Mouse (Mus musculus) hindbrain, embryonic 16.5 days (tissue): ENCODE data around the gene A730071L15Rik. TPM values are rescaled to one million over a fixed set of nuclear protein-coding genes. Genes with fewer than 3 reads are reported as not detected.
A peak's percentile ranks its signal among the peaks of the same experiment; 100 is the strongest.

Source experiments
- ATAC-seq: fragments of 200-750 bp; cut with Nextera tagmentation; 2 replicates; pipeline ENCODE4 v1.8.0; 2017; ENCODE audit warnings: moderate TSS enrichment, moderate library complexity
- H3K27ac ChIP-seq: fragments of 300-500 bp; sonication (generic); 2 replicates; pipeline ENCODE4 v1.5.1; 2014; ENCODE audit warnings: low read depth, mild to moderate bottlenecking, control low read depth, low read length, moderate library complexity
- H3K27me3 ChIP-seq: fragments of 300-500 bp; sonication (generic); replicated peaks from 2 replicates; pipeline ENCODE4 v1.6.1; 2014; ENCODE audit warnings: low read length; ENCODE audit not compliant: control insufficient read depth, insufficient read depth
- H3K36me3 ChIP-seq: fragments of 300-500 bp; sonication (generic); 2 replicates; pipeline ENCODE4 v1.6.1; 2014; ENCODE audit warnings: mild to moderate bottlenecking, low read length, moderate library complexity, mixed read lengths; ENCODE audit not compliant: control insufficient read depth, insufficient read depth
- H3K4me1 ChIP-seq: fragments of 300-500 bp; sonication (generic); 2 replicates; pipeline ENCODE4 v1.6.1; 2014; ENCODE audit warnings: low read depth, low read length; ENCODE audit not compliant: control insufficient read depth, insufficient read depth
- H3K4me2 ChIP-seq: fragments of 300-500 bp; sonication (generic); 2 replicates; pipeline ENCODE4 v1.6.1; 2014; ENCODE audit warnings: mild to moderate bottlenecking, low read length, control low read depth, moderate library complexity
- H3K4me3 ChIP-seq: fragments of 300-500 bp; sonication (generic); 2 replicates; pipeline ENCODE4 v1.5.1; 2014; ENCODE audit warnings: mild to moderate bottlenecking, low read length, control low read depth, moderate library complexity
- H3K9ac ChIP-seq: fragments of 300-500 bp; sonication (generic); 2 replicates; pipeline ENCODE4 v1.6.1; 2014; ENCODE audit warnings: low read depth, mild to moderate bottlenecking, control low read depth, low read length, moderate library complexity
- H3K9me3 ChIP-seq: fragments of 300-500 bp; sonication (generic); 2 replicates; pipeline ENCODE4 v1.6.1; 2014; ENCODE audit warnings: mild to moderate bottlenecking, low read length, moderate library complexity; ENCODE audit not compliant: control insufficient read depth
- WGBS: fragments of 180-500 bp; shearing (Covaris S2); extraction: QIAGEN DNeasy Blood & Tissue Kit; methylation state at CpG from one replicate; pipeline ENCODE4 v1.1.7; 2014; 5-methylcytosine and 5-hydroxymethylcytosine counted together
- polyA plus RNA-seq: library from polyadenylated mRNA; unstranded; fragments of >200 nt; fragmentation: Nextera tagmentation; extraction: Ambion mirVana; gene quantifications from 2 replicates; pipeline ENCODE4 v1.2.1, GENCODE M21; 2015

The A730071L15Rik gene
- polyA plus RNA-seq, 1 experiment from 2014 or later, result 0.71 TPM

DNA sequence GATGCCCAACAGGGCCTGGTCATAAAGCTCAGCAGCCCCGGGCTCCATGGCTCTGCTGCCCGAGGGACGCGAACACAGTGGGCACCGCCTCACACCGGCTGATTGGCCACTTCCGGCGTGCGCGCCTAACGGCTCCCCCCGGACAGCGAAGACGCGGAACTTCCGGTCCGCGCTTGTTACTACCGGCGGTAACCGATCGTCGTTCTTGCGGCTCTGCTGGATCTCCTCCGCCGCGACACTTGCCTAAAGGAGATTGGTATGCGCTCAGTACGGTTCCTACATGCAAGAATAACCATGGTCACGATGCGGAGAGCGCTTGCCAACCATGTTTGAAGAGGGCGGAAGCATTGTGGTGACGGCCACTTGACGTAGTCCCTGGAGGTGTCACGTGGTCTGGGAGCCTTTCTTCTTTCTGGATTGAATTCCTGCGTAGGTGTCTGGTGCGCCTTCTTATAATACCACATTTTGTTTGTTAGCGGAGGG, 299 bp downstream of the A730071L15Rik start, which contains the start of gene Nudcd3:
Gene Nudcd3, minus strand, starts transcription at position 329 of the 483 bp plus-strand sequence.
- 0% methylated on average over 39 of the region's 39 CpGs for WGBS
- Histone ChIP-seq H3K27me3 (no peaks in the 10 kb centered on the region), H3K27ac (peak within 1 kb of the TSS; percentile 97), H3K36me3 (no peaks in the 10 kb centered on the region), H3K4me2 (peak within 1 kb of the TSS; percentile 79), H3K9ac (peak within 1 kb of the TSS; percentile 83), H3K4me1 (peaks cover 18% of the 10 kb centered on the region), H3K9me3 (no peaks in the 10 kb centered on the region), H3K4me3 (peak within 1 kb of the TSS; percentile 75)
- peak; percentile 97 for ATAC-seq

DNA sequence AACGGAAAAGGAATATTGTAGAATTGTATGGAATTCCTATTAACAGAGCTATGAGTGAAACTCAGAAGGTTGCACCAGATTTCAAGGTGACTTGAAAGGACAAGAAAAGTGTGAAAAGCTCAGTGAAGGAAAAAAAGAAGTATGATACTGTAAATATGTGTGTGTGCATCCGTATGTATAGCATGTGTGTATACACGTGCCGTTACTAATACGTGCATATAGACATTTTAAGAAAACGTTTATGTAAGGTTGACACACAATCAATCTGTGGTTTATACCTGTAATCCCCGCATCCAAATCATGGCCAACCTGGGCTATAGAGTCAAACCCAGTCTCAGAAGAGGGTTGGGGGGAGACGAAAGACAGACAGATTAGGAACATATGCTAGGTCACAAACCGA, 741 bp downstream of the A730071L15Rik start:
- WGBS, result 26% methylated on average over 9 of the region's 9 CpGs
- Histone ChIP-seq H3K4me1 (peaks cover 18% of the 10 kb centered on the region), H3K27me3 (no peaks in the 10 kb centered on the region), H3K9me3 (no peaks in the 10 kb centered on the region), H3K36me3 (no peaks in the 10 kb centered on the region), H3K27ac (peak overlapping the region; percentile 97), H3K4me2 (peak overlapping the region; percentile 79), H3K4me3 (peak overlapping the region; percentile 75), H3K9ac (peak overlapping the region; percentile 83)
- ATAC-seq, result peak; percentile 24

DNA sequence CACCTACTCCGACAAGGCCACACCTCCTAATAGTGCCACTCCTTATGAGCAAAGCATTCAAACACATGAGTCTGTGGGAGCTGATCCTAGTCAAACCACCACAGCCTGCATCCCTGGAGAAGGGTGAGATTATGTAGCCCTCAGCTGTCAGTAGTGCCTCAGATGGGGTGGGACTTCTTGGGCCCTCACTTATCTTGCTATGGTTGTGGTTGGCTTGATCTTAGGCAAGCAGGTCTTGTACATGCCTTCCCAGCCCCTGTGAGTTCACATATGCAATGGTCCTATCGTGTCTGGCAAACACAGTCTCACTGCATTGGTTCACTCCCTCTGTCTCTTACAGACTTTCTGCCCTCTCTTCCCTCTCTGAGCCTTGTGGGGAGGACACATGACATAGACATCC, 7.3 kb downstream of the A730071L15Rik start:
- Histone ChIP-seq H3K9ac (no peak overlapping the region), H3K4me3 (no peak overlapping the region), H3K27me3 (no peaks in the 10 kb centered on the region), H3K4me1 (no peaks in the 10 kb centered on the region), H3K27ac (no peak overlapping the region), H3K9me3 (no peaks in the 10 kb centered on the region), H3K4me2 (no peak overlapping the region), H3K36me3 (no peaks in the 10 kb centered on the region)
- ATAC-seq, result no peak
- 86% methylated on average over 2 of the region's 2 CpGs for WGBS

DNA sequence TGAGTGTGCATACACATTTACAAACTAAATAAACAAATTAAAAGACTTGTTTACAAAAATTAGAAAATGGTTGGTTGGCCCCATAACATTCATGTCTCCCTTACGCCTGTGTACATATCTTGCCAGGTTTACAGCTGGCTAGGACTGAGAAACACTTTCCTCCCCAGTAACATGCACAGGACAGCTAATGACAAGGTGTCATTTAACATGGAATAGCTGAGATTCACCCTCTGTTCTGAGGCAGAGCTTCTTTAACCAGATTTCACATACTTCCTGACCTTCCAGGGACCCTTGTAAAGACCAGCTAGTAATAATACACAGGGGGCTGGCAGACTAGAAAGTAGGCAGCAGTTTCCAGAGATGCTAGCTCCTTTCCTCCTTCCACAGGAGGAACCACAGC, 8.3 kb downstream of the A730071L15Rik start:
- H3K4me3 ChIP-seq, result no peak overlapping the region
- ATAC-seq, result no peak
- no peak overlapping the region for H3K9ac ChIP-seq
- no peak overlapping the region for H3K27ac ChIP-seq
- H3K4me1 ChIP-seq, result no peaks in the 10 kb centered on the region
- no peaks in the 10 kb centered on the region for H3K27me3 ChIP-seq
- no peak overlapping the region for H3K4me2 ChIP-seq
- WGBS, result 93% methylated on average over 1 of the region's 1 CpGs
- no peaks in the 10 kb centered on the region for H3K9me3 ChIP-seq
- no peaks in the 10 kb centered on the region for H3K36me3 ChIP-seq

DNA sequence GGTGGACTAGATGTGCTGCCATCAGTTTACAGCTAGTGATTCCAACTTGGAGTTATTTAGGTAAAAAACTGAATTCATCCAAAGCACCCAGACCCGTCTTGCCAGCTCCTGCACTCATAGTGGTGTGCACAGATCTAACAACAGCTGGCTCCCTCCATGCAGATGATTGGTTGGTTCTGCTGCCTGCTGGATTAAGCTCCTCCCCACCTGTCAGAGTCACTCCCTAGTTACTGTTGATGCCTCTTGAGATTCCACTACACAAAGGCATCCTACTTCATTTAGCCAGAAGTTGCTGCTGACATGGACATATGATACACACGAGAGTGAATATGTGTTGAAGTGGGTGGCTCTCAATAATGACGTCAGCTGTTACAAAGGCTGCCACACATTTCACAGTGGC, 17.0 kb downstream of the A730071L15Rik start:
- no peak for ATAC-seq
- Histone ChIP-seq H3K9me3 (no peaks in the 10 kb centered on the region), H3K27ac (no peak overlapping the region), H3K27me3 (no peaks in the 10 kb centered on the region), H3K9ac (no peak overlapping the region), H3K36me3 (no peaks in the 10 kb centered on the region), H3K4me1 (no peaks in the 10 kb centered on the region), H3K4me3 (no peak overlapping the region), H3K4me2 (no peak overlapping the region)
- 53% methylated on average over 3 of the region's 3 CpGs for WGBS

DNA sequence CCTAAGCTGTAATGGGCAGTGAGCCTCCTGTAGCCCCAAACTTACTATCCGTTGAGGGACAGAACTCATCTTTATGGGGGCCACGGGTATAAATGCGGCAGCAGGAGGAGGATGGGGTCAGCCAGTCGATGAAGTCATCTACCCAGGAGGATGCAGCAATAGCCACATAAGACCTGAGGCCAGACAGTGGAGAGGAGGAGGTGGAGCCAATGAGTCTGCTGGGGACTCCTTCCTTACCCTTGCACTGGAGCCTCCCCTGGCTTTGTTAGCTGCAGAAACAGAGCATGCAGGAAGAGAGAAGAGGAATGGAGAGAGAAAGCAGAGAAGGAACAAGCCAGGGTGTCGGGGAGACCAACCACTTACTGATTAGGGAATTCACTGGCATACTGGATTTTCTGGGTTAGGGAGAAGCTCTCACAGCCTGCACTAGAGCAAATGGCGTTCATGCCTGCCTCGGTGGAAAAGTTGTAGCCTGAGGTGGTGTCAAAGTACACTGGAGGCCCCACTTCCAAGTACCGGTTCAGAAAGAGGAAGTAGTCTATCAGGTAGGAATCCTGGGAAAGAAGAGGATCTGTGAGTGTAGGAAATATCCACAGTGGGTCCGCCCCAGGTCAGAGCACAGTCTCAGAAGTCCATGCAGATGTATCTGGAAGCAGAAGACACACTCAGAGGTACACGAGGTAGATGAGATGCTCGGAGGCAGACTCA, 18.5 kb downstream of the A730071L15Rik start:
- no peak overlapping the region for H3K4me2 ChIP-seq
- no peaks in the 10 kb centered on the region for H3K4me1 ChIP-seq
- WGBS, result 82% methylated on average over 11 of the region's 11 CpGs
- no peaks in the 10 kb centered on the region for H3K9me3 ChIP-seq
- no peak for ATAC-seq
- no peak overlapping the region for H3K9ac ChIP-seq
- no peak overlapping the region for H3K4me3 ChIP-seq
- H3K36me3 ChIP-seq, result no peaks in the 10 kb centered on the region
- H3K27me3 ChIP-seq, result no peaks in the 10 kb centered on the region
- H3K27ac ChIP-seq, result no peak overlapping the region

DNA sequence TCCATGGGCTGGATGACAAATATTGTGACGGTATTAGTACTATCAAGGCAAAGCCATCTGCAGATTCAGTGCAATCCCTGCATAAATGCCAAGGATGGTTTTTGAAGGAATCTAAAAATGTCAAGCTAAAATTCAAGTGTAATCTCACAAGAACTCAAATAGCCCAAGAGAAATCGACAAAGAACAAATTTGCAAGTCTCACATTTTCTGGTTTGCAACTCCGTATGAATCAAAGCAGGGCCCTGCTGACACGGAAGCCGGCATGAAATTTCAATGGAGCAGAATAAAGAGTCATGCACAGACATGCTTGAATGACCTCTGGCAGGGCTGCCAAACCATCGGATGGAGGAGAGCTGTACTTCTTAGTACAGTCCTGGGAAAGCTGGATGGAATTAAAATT, 20.1 kb downstream of the A730071L15Rik start:
- no peaks in the 10 kb centered on the region for H3K36me3 ChIP-seq
- no peak overlapping the region for H3K4me2 ChIP-seq
- no peaks in the 10 kb centered on the region for H3K4me1 ChIP-seq
- H3K4me3 ChIP-seq, result no peak overlapping the region
- H3K9me3 ChIP-seq, result no peaks in the 10 kb centered on the region
- H3K27ac ChIP-seq, result no peak overlapping the region
- WGBS, result 62% methylated on average over 6 of the region's 6 CpGs
- no peak for ATAC-seq
- no peak overlapping the region for H3K9ac ChIP-seq
- no peaks in the 10 kb centered on the region for H3K27me3 ChIP-seq

GRCm38 (mm10) chr11:6222187-6222586, 22.4 kb downstream of the A730071L15Rik start:
- ATAC-seq, result no peak
- 95% methylated on average over 10 of the region's 10 CpGs for WGBS
- no peaks in the 10 kb centered on the region for H3K27me3 ChIP-seq
- H3K4me2 ChIP-seq, result no peak overlapping the region
- H3K4me3 ChIP-seq, result no peak overlapping the region
- H3K9me3 ChIP-seq, result no peaks in the 10 kb centered on the region
- H3K9ac ChIP-seq, result no peak overlapping the region
- no peaks in the 10 kb centered on the region for H3K4me1 ChIP-seq
- H3K27ac ChIP-seq, result no peak overlapping the region
- no peaks in the 10 kb centered on the region for H3K36me3 ChIP-seq

- ATAC-seq, result no peak
- 84% methylated on average over 14 of the region's 14 CpGs for WGBS
- H3K27me3 ChIP-seq, result no peaks in the 10 kb centered on the region
Observed at GRCm38 (mm10) chr11:6224541-6225229, 24.9 kb downstream of the A730071L15Rik start.

More at GRCm38 (mm10) chr11:6224541-6225229, 24.9 kb downstream of the A730071L15Rik start:
- no peaks in the 10 kb centered on the region for H3K36me3 ChIP-seq
- H3K4me3 ChIP-seq, result no peak overlapping the region
- no peaks in the 10 kb centered on the region for H3K4me1 ChIP-seq
- H3K27ac ChIP-seq, result no peak overlapping the region
- H3K9me3 ChIP-seq, result no peaks in the 10 kb centered on the region
- H3K9ac ChIP-seq, result no peak overlapping the region
- H3K4me2 ChIP-seq, result no peak overlapping the region
